Mouse (Mus musculus) cerebellum, adult 2 months (tissue): ENCODE data around the gene Arhgef19.

ENCODE experiments used
- CTCF ChIP-seq: fragments of 200-500 bp; IDR thresholded peaks from 2 replicates; pipeline ENCODE4 v1.5.1; 2011; ENCODE audit warnings: low read depth, mild to moderate bottlenecking, control low read depth, low read length, moderate library complexity, borderline replicate concordance; ENCODE audit not compliant: insufficient read depth
- POLR2A ChIP-seq: fragments of 200-500 bp; IDR thresholded peaks from 2 replicates; pipeline ENCODE4 v1.6.1; 2011; ENCODE audit warnings: low read length, control low read depth, borderline replicate concordance; ENCODE audit not compliant: insufficient read depth

DNA sequence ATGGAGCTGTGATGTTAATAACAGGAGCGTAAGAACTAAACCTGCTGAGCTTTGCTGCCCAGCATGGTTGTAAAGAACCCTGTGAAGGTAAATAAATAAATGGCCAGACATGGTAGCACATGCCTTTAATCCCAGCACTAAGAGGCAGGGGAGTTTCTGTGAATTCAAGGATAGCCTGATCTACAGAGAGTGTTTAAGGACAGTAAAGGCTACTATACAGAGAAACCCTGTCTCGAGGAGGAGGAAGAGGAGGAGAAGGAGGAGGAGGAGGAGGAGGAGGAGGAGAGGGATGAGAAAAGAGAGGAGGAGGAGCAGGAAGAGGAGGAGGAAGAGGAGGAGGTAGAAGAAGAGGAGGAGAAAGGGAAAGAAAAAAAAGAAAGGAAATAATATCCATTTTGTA lies 26.0 kb upstream of the Arhgef19 start:
- TF ChIP-seq POLR2A (no peak), CTCF (no peak)
